Mouse (Mus musculus) neural tube, embryonic 15.5 days (tissue): Measurements from ENCODE around the gene Gabrb2. TPM values are rescaled to one million over a fixed set of nuclear protein-coding genes. Genes with fewer than 3 reads are reported as not detected.

Experiments
- ATAC-seq: fragments of 200-750 bp; cut with Nextera tagmentation; 2 replicates; pipeline ENCODE4 v1.8.0; 2017; ENCODE audit warnings: mild to moderate bottlenecking, moderate TSS enrichment, moderate library complexity; ENCODE audit not compliant: low FRiP score
- H3K27ac ChIP-seq: fragments of 300-500 bp; sonication (generic); replicated peaks from 2 replicates; pipeline ENCODE4 v1.5.1; 2015; ENCODE audit warnings: mild to moderate bottlenecking, inconsistent platforms
- H3K27me3 ChIP-seq: fragments of 300-500 bp; sonication (generic); replicated peaks from 2 replicates; pipeline ENCODE4 v1.6.1; 2015; ENCODE audit warnings: inconsistent platforms
- H3K36me3 ChIP-seq: fragments of 300-500 bp; sonication (generic); 2 replicates; pipeline ENCODE4 v1.6.1; 2015; ENCODE audit warnings: inconsistent platforms
- H3K4me1 ChIP-seq: fragments of 300-500 bp; sonication (generic); 2 replicates; pipeline ENCODE4 v1.6.1; 2015; ENCODE audit warnings: inconsistent platforms
- H3K4me2 ChIP-seq: fragments of 300-500 bp; sonication (generic); 2 replicates; pipeline ENCODE4 v1.6.1; 2015; ENCODE audit warnings: inconsistent platforms, mild to moderate bottlenecking, moderate library complexity
- H3K4me3 ChIP-seq: fragments of 300-500 bp; sonication (generic); replicated peaks from 2 replicates; pipeline ENCODE4 v1.5.1; 2015; ENCODE audit warnings: mild to moderate bottlenecking, inconsistent platforms
- H3K9ac ChIP-seq: fragments of 300-500 bp; sonication (generic); replicated peaks from 2 replicates; pipeline ENCODE4 v1.6.1; 2015; ENCODE audit warnings: mild to moderate bottlenecking, inconsistent platforms
- H3K9me3 ChIP-seq: fragments of 300-500 bp; sonication (generic); replicated peaks from 2 replicates; pipeline ENCODE4 v1.6.1; 2016; ENCODE audit warnings: inconsistent platforms
- WGBS: fragments of 180-500 bp; shearing (Covaris S2); methylation state at CpG from one replicate; pipeline ENCODE4 v1.1.7; 2015; ENCODE audit warnings: mixed read lengths; 5-methylcytosine and 5-hydroxymethylcytosine counted together
- polyA plus RNA-seq: library from polyadenylated mRNA; unstranded; fragments of >200 nt; fragmentation: Nextera tagmentation; extraction: Ambion mirVana; gene quantifications from 2 replicates; pipeline ENCODE4 v1.2.1, GENCODE M21; 2015

Gabrb2 gene
- polyA plus RNA-seq, 1 experiment from 2014 or later: 15.3 TPM

DNA sequence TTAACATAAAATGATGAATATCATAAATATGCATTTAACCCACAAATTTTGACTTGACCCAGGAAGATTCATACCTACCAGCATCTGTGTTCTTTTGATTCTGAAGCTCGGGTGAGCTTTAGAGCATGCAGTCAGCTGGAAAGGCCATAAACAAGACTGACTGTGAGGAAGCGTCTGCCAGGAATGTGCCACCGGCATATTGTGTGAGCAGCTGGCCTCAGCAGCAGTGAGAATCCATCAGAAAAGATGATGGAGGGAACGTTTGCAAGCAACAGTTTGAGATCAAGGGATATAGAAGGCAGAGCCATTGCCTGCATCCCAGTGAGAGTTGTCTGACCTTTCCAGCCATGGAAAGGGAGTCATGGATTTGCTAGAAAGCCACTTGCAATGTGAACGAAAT, 230.6 kb downstream of the Gabrb2 start:
- H3K4me1 ChIP-seq: peaks cover 5% of the 10 kb centered on the region; the same call in 1 of the 2 replicates
- H3K36me3 ChIP-seq: no peaks in the 10 kb centered on the region
- no peaks in the 10 kb centered on the region for H3K27me3 ChIP-seq
- H3K4me2 ChIP-seq: no peak overlapping the region
- ATAC-seq: no peak
- H3K4me3 ChIP-seq: no peak overlapping the region
- H3K9me3 ChIP-seq: no peaks in the 10 kb centered on the region
- 34% methylated on average over 5 of the region's 5 CpGs for WGBS
- H3K27ac ChIP-seq: no peak overlapping the region
- no peak overlapping the region for H3K9ac ChIP-seq

DNA sequence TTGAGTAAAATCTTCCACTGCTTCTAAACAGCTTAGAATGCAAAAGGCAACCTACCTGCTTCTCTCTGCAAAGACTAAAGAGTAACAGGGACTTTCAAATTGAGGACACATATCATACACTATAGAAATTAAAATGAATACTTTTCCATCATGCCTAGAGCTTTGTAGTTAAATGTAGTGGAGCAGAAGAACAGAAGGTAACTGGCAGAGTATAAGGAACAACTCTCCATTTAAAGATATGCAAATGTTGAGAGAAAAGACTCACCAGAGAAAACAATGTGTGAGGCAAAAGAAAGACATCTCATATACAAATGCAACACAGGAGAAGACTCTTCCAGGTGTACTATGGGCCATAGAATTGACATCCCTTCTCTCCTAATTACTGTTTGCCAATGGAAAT, 232.0 kb downstream of the Gabrb2 start:
- Histone ChIP-seq H3K4me1 (peaks cover 5% of the 10 kb centered on the region; the same call in 1 of the 2 replicates), H3K9ac (no peak overlapping the region), H3K9me3 (no peaks in the 10 kb centered on the region), H3K36me3 (no peaks in the 10 kb centered on the region), H3K4me3 (no peak overlapping the region), H3K27ac (no peak overlapping the region), H3K27me3 (no peaks in the 10 kb centered on the region), H3K4me2 (no peak overlapping the region)
- no peak for ATAC-seq

DNA sequence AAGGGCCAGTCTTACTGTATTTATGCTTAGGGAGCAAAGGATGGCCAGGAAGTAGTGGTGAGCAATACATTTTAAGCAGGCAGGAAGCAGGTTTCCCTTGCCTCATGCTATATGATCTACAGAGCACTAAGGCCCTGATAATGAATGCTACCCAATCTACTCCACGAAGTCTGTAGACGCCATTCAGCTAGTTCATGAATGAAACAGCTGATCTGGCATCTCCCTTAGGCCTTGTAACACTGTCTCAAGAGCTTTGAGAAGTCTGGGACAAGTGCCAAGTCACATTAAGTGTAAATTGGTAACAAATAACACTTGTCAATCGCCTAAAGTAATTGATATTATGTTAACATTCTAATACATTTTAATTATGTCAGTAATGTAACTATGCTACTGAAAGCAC, 234.6 kb downstream of the Gabrb2 start:
- 36% methylated on average over 3 of the region's 3 CpGs for WGBS
- Histone ChIP-seq H3K4me2 (no peak overlapping the region), H3K27me3 (no peaks in the 10 kb centered on the region), H3K4me1 (peaks cover 5% of the 10 kb centered on the region; the same call in 1 of the 2 replicates), H3K4me3 (no peak overlapping the region), H3K27ac (no peak overlapping the region), H3K36me3 (no peaks in the 10 kb centered on the region), H3K9ac (no peak overlapping the region), H3K9me3 (no peaks in the 10 kb centered on the region)
- no peak for ATAC-seq

DNA sequence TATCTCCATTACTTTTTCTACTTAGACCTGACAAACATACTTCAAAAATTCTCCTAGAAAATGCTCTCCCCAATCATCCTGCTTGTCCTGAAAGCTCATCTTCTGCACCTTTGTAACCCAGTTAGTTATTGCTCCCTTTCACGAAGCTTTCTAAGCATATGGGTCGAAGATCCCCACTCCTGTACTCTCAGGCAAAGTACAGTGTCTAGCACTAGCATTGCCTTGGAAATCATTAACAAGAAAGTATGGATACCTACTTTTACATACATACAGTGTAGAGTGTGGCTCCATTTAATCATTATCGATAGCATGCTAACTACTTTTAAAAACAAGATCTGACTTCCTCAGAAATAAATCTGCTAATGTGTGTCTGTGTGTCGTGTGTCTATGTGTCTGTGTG, 249.1 kb downstream of the Gabrb2 start:
- Histone ChIP-seq H3K4me1 (no peaks in the 10 kb centered on the region), H3K4me3 (no peak overlapping the region), H3K27ac (no peak overlapping the region), H3K36me3 (no peaks in the 10 kb centered on the region), H3K27me3 (no peaks in the 10 kb centered on the region), H3K9ac (no peak overlapping the region), H3K4me2 (no peak overlapping the region), H3K9me3 (no peaks in the 10 kb centered on the region)
- 87% methylated on average over 4 of the region's 4 CpGs for WGBS
- no peak for ATAC-seq

Other genes starting within 250 kb of the Gabrb2 start
- 10.0 and 11.7 TPM in 2 replicates for gene Gabra1, start 236.8 kb upstream of the Gabrb2 start, polyA plus RNA-seq
- gene Gabra6, start 98.7 kb upstream of the Gabrb2 start, polyA plus RNA-seq: not detected in 2 replicates